Mouse (Mus musculus): Measurements from ENCODE around the gene Fam114a2.

DNA sequence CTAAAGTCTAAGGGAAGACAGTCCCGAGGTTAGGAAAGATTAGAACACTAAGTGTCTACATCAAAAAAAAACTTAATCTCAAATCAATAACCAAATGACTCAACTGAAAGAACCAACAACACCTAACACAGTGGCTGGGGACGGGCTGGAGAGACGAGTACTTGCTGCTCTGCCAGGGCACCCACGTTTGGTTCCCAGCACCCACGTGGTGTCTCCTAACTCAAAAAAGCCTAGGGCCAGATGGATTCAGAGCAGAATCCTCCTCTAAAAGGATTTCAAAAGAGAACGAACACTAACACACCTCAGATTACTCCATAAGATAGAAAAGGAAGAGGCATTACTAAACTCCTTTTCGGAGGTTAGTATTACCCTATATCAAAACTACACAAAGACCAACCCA is 47.4 kb downstream of the Fam114a2 start:
- TF ChIP-seq CTCF (IDR thresholded peaks at IDR 0.05; ENCODE audit: borderline replicate concordance, control insufficient read depth, extremely low read depth, insufficient read depth, low read length, poor library complexity) (no peak), POLR2A (IDR thresholded peaks at IDR 0.05; ENCODE audit: control insufficient read depth, extremely low read depth, insufficient read depth, low read length, poor library complexity) (no peak)
